Mouse (Mus musculus) midbrain, embryonic 13.5 days (tissue): ENCODE measurements around the gene Zfp987. TPM values are rescaled to one million over a fixed set of nuclear protein-coding genes. Genes with fewer than 3 reads are reported as not detected.
"Not testable (repeated sequence)": the region's sequence is repeated elsewhere in the genome, so short reads cannot be mapped to it uniquely, and the experiment has no call there.

ENCODE experiments used
- ATAC-seq: fragments of 200-750 bp; cut with Nextera tagmentation; 2 replicates; pipeline ENCODE4 v1.8.0; 2017; ENCODE audit warnings: mild to moderate bottlenecking, moderate TSS enrichment, moderate library complexity
- H3K27ac ChIP-seq: fragments of 300-500 bp; sonication (generic); 2 replicates; pipeline ENCODE4 v1.5.1; 2015; ENCODE audit warnings: inconsistent platforms, mild to moderate bottlenecking, moderate library complexity
- H3K27me3 ChIP-seq: fragments of 300-500 bp; sonication (generic); 2 replicates; pipeline ENCODE4 v1.6.1; 2015; ENCODE audit warnings: mild to moderate bottlenecking, inconsistent platforms
- H3K36me3 ChIP-seq: fragments of 300-500 bp; sonication (generic); 2 replicates; pipeline ENCODE4 v1.6.1; 2015; ENCODE audit warnings: mild to moderate bottlenecking, inconsistent platforms
- H3K4me1 ChIP-seq: fragments of 300-500 bp; sonication (generic); replicated peaks from 2 replicates; pipeline ENCODE4 v1.6.1; 2015; ENCODE audit warnings: inconsistent platforms
- H3K4me2 ChIP-seq: fragments of 300-500 bp; sonication (generic); replicated peaks from 2 replicates; pipeline ENCODE4 v1.6.1; 2015; ENCODE audit warnings: moderate library complexity, mild to moderate bottlenecking, inconsistent platforms
- H3K4me3 ChIP-seq: fragments of 300-500 bp; sonication (generic); replicated peaks from 2 replicates; pipeline ENCODE4 v1.5.1; 2015; ENCODE audit warnings: mild to moderate bottlenecking, inconsistent platforms
- H3K9ac ChIP-seq: fragments of 300-500 bp; sonication (generic); replicated peaks from 2 replicates; pipeline ENCODE4 v1.6.1; 2015; ENCODE audit warnings: mild to moderate bottlenecking, inconsistent platforms
- H3K9me3 ChIP-seq: fragments of 300-500 bp; sonication (generic); 2 replicates; pipeline ENCODE4 v1.6.1; 2016; ENCODE audit warnings: mild to moderate bottlenecking, inconsistent platforms
- WGBS: fragments of 180-500 bp; shearing (Covaris S2); methylation state at CpG from one replicate; pipeline ENCODE4 v1.1.7; 2015; 5-methylcytosine and 5-hydroxymethylcytosine counted together
- polyA plus RNA-seq: library from polyadenylated mRNA; unstranded; fragments of >200 nt; fragmentation: Nextera tagmentation; extraction: Ambion mirVana; gene quantifications from 2 replicates; pipeline ENCODE4 v1.2.1, GENCODE M21; 2015

Zfp987 gene
- not detected in 2 replicates for polyA plus RNA-seq

DNA sequence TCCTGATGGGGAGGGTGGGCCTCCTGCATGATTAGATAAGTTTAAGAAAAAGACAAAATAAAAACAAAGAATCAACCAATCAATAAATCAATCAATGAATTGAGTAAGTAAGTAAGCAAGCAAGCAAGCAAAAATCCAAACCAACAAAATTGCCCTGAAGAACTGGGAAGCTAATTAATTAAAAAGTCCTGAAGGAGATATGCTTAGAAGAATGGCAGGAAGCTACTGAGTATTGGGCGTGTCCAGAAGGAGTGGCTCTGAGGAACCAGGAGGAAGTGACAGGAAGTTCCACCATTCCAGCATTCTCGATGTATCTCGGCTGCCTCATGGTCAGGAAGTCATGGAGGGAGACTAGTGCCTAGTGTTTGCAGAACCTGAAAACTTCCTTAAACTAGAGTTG lies at the start of gene Zfp987:
Gene Zfp987 (plus strand): TSS at position 301 of the 400 bp plus-strand sequence.
- ATAC-seq, H3K27me3 ChIP-seq, H3K4me2 ChIP-seq, H3K27ac ChIP-seq, H3K36me3 ChIP-seq, H3K9ac ChIP-seq, H3K4me1 ChIP-seq, H3K9me3 ChIP-seq, H3K4me3 ChIP-seq: not testable (repeated sequence)
- 94% methylated on average over 3 of the region's 3 CpGs for WGBS

DNA sequence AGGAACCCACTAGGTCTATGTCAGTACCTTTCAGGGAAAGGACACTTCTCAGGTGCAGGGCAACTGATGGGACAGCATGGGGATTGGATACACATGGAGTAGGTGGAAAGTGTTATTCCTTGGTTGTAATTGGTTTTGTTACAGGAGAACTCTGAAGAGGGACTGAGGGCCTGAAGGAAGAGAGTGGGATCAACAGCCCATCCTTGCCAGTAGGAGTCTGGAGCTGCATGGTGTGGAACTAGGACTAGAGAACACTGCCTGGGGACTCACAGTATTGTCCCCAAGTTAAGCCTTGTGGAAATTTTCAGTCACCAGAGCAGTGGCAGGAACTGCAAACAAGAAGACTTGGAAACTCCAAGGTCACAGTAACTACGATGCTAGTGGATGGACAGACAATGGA lies 44.6 kb upstream of the Zfp987 start:
- peaks cover 29% of the 10 kb centered on the region for H3K9me3 ChIP-seq
- H3K36me3 ChIP-seq, ATAC-seq, H3K27ac ChIP-seq, H3K27me3 ChIP-seq, H3K9ac ChIP-seq, H3K4me1 ChIP-seq, H3K4me3 ChIP-seq, H3K4me2 ChIP-seq: not testable (repeated sequence)
- WGBS: 85% methylated on average over 1 of the region's 1 CpGs

DNA sequence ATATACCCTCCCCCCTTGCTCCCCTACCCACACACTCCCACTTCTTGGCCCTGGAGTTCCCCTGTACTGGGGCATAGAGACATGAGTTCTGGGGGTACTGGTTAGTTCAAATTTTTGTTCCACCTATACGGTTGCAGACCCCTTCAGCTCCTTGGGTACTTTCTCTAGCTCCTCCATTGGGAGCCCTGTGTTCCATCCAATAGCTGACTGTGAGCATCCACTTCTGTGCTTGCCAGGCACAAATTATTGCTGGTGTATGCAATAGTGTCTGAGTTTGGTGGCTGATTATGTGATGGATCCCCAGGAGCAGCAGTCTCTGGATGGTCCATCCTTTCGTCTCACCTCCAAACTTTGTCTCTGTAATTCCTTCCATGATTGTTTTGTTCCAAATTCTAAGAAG lies 43.7 kb upstream of the Zfp987 start:
- not testable (repeated sequence) for H3K4me1 ChIP-seq, H3K36me3 ChIP-seq, H3K4me2 ChIP-seq, H3K4me3 ChIP-seq, H3K27ac ChIP-seq, ATAC-seq, H3K9ac ChIP-seq, H3K27me3 ChIP-seq
- peaks cover 32% of the 10 kb centered on the region for H3K9me3 ChIP-seq
- 81% methylated on average over 2 of the region's 2 CpGs for WGBS

DNA sequence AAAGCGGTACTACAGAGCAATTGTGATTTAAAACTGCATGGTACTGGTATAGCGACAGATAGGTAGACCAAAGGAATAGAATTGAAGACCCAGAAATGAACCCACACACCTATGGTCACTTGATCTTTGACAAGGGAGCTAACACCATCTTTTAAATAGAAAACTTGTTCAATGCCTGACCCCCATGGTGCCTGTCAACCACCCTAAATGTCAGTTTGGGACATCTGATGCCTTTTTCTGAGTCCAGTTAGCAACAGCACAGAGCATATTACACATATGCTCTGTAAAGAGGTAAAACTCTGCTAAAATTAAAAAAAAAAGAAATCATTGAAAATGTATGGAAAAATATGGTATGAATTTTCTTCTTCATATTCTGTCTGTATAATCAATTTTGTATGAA lies 41.8 kb upstream of the Zfp987 start:
- Histone ChIP-seq H3K4me2 (no peak overlapping the region), H3K4me3 (no peak overlapping the region), H3K27me3 (no peaks in the 10 kb centered on the region), H3K27ac (no peak overlapping the region), H3K36me3 (no peaks in the 10 kb centered on the region; the same call in 1 of the 2 replicates), H3K4me1 (no peaks in the 10 kb centered on the region), H3K9ac (no peak overlapping the region), H3K9me3 (peaks cover 47% of the 10 kb centered on the region)
- 67% methylated on average over 2 of the region's 2 CpGs for WGBS
- ATAC-seq: no peak

DNA sequence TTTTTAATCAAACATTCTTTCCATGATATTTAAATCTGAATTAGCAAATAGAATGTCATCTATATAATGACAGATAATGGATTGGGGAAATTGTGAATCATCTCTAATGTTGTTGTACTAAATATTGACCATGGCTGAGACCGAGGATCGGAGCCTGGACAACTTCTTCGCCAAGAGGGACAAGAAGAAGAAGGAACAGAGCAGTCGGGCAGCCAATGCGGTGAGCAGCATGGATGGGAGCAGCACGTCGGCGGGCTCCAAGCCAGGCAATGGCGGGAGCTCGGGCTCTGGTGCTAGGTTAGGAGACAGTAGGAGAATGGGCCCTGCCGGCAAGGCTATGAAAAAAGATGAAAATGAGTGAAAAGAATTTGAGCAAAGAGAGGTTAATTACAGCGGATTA lies 38.5 kb upstream of the Zfp987 start:
- not testable (repeated sequence) for H3K4me2 ChIP-seq, H3K9ac ChIP-seq, H3K4me3 ChIP-seq, H3K4me1 ChIP-seq, H3K27me3 ChIP-seq, H3K27ac ChIP-seq, H3K36me3 ChIP-seq, ATAC-seq
- H3K9me3 ChIP-seq: peaks cover 53% of the 10 kb centered on the region
- 89% methylated on average over 12 of the region's 12 CpGs for WGBS

DNA sequence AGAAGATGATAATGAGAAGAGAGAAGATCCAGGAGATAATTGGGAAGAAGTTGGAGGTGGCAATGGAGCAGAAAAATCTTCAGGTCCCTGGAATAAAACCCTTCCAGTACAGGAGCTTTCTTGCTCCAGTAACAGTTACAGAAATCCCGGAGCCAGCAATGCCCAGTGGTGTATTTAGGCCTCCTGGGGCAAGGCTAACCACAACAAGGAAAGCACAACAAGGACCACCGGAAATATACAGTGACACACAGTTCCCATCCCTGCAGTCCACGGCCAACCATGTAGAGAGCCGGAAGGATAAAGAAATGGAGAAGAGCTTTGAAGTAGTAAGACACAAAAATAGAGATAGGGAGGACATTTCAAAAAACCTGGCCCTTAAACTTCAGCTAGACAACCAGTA lies 38.0 kb upstream of the Zfp987 start:
- not testable (repeated sequence) for H3K9ac ChIP-seq, H3K27ac ChIP-seq, H3K4me2 ChIP-seq, ATAC-seq, H3K27me3 ChIP-seq, H3K4me3 ChIP-seq, H3K4me1 ChIP-seq, H3K36me3 ChIP-seq
- 87% methylated on average over 4 of the region's 4 CpGs for WGBS
- peaks cover 54% of the 10 kb centered on the region for H3K9me3 ChIP-seq

DNA sequence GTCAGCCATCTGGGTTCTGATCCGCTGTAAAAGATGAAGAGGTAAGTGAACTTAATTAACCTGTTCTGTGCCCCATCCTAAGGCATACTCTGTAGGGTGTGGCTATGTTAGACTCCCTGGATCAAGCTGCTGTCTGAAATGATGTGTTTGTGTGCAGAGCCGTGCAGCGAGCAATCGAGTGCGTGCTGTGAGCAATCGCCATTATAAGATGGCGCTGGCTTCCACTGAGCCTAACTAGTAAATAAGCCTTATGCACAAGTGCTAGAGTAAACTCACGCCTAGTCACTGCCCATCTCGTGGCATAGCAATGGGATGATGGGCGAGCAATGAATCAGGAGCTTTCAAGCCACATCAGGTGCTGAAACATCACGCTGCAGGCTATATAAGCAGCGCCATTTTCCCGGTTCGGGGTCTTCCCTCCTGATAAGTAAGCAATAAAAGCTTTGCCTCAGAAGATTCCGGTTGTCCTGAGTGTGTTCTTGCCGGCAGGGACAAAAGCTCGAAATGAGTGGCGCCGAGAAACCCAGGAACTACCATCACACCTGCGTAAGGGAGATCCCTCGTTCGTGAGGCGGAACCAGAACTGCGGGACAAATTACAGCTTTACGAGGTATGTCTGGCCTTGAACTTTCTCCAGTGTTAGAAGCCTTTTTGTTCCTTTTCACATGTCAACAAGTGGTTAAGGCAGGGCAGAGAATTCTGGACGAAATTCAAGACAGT lies 37.0 kb upstream of the Zfp987 start:
- ATAC-seq, H3K27ac ChIP-seq, H3K4me3 ChIP-seq, H3K4me1 ChIP-seq, H3K9ac ChIP-seq, H3K4me2 ChIP-seq, H3K36me3 ChIP-seq, H3K27me3 ChIP-seq: not testable (repeated sequence)
- H3K9me3 ChIP-seq: peaks cover 60% of the 10 kb centered on the region
- 92% methylated on average over 25 of the region's 26 CpGs for WGBS

DNA sequence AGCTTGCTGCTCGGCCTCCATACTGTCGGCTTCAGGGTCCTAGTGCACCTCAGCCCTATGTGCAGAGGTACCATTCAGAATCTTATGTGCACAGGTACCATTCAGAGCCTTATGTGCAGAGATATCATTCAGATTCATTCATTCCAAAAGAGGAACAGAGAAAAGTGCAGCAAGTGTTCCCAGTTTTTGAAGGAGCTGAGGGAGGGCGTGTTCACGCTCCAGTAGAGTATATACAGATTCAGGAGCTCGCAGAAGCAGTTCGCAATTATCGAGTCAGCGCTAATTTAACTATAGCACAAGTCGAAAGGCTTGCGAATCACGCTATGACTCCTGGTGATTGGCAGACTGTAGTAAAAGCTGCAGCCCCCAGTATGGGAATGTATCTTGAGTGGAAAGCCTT lies 36.0 kb upstream of the Zfp987 start:
- H3K4me3 ChIP-seq, H3K27ac ChIP-seq, H3K4me2 ChIP-seq, H3K36me3 ChIP-seq, H3K4me1 ChIP-seq, ATAC-seq, H3K27me3 ChIP-seq, H3K9ac ChIP-seq: not testable (repeated sequence)
- 90% methylated on average over 11 of the region's 11 CpGs for WGBS
- peaks cover 57% of the 10 kb centered on the region for H3K9me3 ChIP-seq

DNA sequence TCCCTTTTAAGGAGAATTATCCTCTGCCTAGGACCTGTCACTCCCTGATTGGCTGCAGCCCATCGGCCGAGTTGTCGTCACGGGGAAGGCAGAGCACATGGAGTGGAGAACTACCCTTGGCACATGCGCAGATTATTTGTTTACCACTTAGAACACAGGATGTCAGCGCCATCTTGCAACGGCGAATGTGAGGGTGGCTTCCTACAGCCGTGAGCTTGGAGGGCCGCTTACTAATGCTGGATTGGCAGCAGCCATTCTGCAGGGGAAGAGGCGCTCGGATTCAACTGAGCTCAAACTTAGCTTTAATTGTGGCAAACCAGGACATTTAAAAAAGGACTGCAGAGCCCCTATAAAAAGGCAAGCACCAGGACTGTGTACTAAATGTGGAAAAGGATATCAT lies 35.1 kb upstream of the Zfp987 start:
- H3K36me3 ChIP-seq, H3K4me2 ChIP-seq, ATAC-seq, H3K27ac ChIP-seq, H3K27me3 ChIP-seq, H3K4me1 ChIP-seq, H3K9ac ChIP-seq, H3K4me3 ChIP-seq: not testable (repeated sequence)
- 94% methylated on average over 12 of the region's 12 CpGs for WGBS
- peaks cover 55% of the 10 kb centered on the region for H3K9me3 ChIP-seq

DNA sequence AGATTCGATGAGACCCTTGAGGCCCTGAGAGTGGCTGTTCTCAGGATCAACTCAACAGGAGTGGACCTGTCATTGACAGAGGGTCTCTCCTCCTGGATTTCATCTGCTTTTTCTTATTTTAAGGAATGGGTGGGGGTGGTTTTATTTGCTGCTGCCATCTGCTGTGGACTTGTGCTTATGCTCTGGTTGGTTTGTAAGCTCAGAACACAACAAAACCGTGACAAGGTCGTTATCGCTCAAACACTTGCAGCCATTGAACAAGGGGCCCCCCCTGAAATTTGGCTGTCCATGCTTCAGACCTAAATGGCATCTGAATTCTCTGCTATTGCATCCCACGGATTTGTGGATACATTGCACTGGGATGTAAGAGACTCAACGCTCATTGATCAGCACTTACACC lies 34.1 kb upstream of the Zfp987 start:
- H3K27me3 ChIP-seq, H3K36me3 ChIP-seq, H3K4me3 ChIP-seq, ATAC-seq, H3K4me1 ChIP-seq, H3K4me2 ChIP-seq, H3K27ac ChIP-seq, H3K9ac ChIP-seq: not testable (repeated sequence)
- H3K9me3 ChIP-seq: peaks cover 61% of the 10 kb centered on the region
- 73% methylated on average over 6 of the region's 6 CpGs for WGBS

DNA sequence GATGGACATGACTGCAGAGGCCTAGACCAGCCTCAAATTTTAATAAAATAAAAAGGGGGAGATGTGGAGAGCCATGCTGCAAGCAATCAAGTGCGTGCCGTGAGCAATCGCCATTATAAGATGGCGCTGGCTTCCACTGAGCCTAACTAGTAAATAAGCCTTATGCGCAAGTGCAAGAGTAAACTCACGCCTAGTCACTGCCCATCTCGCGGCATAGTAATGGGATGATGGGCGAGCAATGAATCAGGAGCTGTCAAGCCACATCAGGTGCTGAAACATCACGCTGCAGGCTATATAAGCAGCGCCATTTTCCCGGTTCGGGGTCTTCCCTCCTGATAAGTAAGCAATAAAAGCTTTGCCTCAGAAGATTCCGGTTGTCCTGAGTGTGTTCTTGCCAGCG lies 33.5 kb upstream of the Zfp987 start:
- H3K4me2 ChIP-seq, H3K4me1 ChIP-seq, H3K27me3 ChIP-seq, H3K9ac ChIP-seq, H3K36me3 ChIP-seq, H3K27ac ChIP-seq, H3K4me3 ChIP-seq, ATAC-seq: not testable (repeated sequence)
- 89% methylated on average over 15 of the region's 15 CpGs for WGBS
- peaks cover 61% of the 10 kb centered on the region for H3K9me3 ChIP-seq

DNA sequence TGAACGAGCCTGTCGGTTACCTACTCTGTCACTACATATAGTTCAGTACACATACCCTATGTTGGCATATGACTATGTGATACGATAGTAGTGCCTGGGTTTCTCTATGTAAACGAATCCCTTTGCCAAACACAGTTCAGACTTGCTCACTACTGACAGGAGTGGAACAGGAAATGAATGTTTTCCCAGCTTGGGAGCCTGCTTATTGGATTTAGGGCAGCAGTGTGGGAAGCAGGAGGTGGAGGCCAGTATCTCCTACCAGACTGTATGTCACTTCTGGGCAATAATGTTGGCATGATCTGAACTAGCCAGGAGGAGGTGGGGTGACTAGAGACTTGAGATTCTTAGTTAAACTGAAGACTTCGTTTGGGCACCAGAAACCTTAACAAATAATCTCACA lies 32.3 kb upstream of the Zfp987 start:
- H3K4me2 ChIP-seq, H3K36me3 ChIP-seq, H3K4me1 ChIP-seq, H3K27ac ChIP-seq, H3K4me3 ChIP-seq, ATAC-seq, H3K27me3 ChIP-seq, H3K9ac ChIP-seq: not testable (repeated sequence)
- peaks cover 52% of the 10 kb centered on the region for H3K9me3 ChIP-seq
- 76% methylated on average over 5 of the region's 5 CpGs for WGBS

DNA sequence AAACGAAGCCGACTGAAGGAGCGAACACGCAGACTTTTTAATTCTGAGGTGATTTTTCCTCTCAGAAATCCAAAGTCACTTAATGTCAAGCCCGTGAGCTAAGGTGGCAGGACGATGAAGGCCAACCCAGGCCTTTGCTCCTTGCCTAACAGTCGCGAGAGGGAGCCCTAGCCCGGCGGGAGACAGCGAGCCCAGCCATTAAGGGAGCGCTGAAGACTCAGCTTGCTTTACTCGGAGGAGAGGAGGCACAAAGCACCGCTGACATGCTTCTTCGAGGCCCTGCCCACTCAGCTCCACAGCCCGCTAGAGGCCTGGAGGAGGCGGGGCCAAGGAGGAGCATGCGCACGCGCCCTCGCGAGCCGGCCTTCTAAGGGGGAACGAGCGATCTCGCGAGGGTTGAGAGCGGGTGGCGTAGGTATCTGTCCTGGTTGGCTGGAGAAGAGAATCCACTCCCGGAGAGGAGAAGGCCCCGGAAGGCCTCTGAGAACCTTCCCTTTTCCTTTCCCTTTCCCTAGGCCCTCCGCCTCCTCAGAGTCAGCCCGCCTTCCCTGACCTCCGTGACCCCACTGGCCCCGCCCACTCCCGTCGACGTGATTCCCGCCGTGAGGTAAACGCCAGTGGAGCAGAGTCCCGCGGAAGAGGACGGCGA lies 30.0 kb upstream of the Zfp987 start:
- H3K27me3 ChIP-seq, H3K36me3 ChIP-seq, H3K9ac ChIP-seq, H3K4me1 ChIP-seq, H3K27ac ChIP-seq, ATAC-seq: not testable (repeated sequence)
- Histone ChIP-seq H3K4me2 (peak overlapping the region; percentile 33; the same call in 1 of the 2 replicates), H3K4me3 (peak overlapping the region; percentile 20), H3K9me3 (peaks cover 37% of the 10 kb centered on the region)
- 36% methylated on average over 43 of the region's 45 CpGs for WGBS
